Mouse (Mus musculus) liver, embryonic 14.5 days (tissue): ENCODE measurements around the gene Gpr87. TPM values are rescaled to one million over a fixed set of nuclear protein-coding genes. Genes with fewer than 3 reads are reported as not detected.

ENCODE experiments used
- ATAC-seq: fragments of 200-750 bp; cut with Nextera tagmentation; 2 replicates; pipeline ENCODE4 v1.8.0; 2017; ENCODE audit warnings: moderate number of reproducible peaks, mild to moderate bottlenecking, moderate library complexity; ENCODE audit not compliant: insufficient read depth
- DNase-seq, 3 experiments: peaks; one replicate each; pipeline ENCODE4 v3.0.0-alpha.2; 2012 to 2013; ENCODE audit warnings: low read depth in 3 of 3, low spot score in 3 of 3
- H3K27ac ChIP-seq: fragments of 300-500 bp; sonication (generic); 2 replicates; pipeline ENCODE4 v1.5.1; 2014; ENCODE audit warnings: moderate library complexity, mild to moderate bottlenecking, control low read depth, inconsistent platforms
- H3K27me3 ChIP-seq: fragments of 300-500 bp; sonication (generic); 2 replicates; pipeline ENCODE4 v1.6.1; 2014; ENCODE audit warnings: mild to moderate bottlenecking, low read length, moderate library complexity; ENCODE audit not compliant: control insufficient read depth, insufficient read depth
- H3K36me3 ChIP-seq: fragments of 300-500 bp; sonication (generic); replicated peaks from 2 replicates; pipeline ENCODE4 v1.6.1; 2014; ENCODE audit warnings: low read depth; ENCODE audit not compliant: control insufficient read depth, insufficient read depth
- H3K4me1 ChIP-seq, 2 experiments: fragments of 200-500 bp in 1 of 2; fragments of 300-500 bp in 1 of 2; sonication (generic) in 1 of 2; replicated peaks; 2 replicates each; pipeline ENCODE4 v1.6.1; 2012 to 2014; ENCODE audit warnings: antibody characterized with exemption in 1 of 2, inconsistent platforms in 1 of 2, low read length in 1 of 2; ENCODE audit not compliant: control insufficient read depth in 2 of 2, insufficient read depth in 2 of 2
- H3K4me2 ChIP-seq: fragments of 300-500 bp; sonication (generic); 2 replicates; pipeline ENCODE4 v1.6.1; 2014; ENCODE audit warnings: low read depth, mild to moderate bottlenecking, control low read depth, moderate library complexity
- H3K4me3 ChIP-seq, 2 experiments: fragments of 200-500 bp in 1 of 2; fragments of 300-500 bp in 1 of 2; sonication (generic) in 1 of 2; 2 replicates each; pipeline ENCODE4 v1.5.1; 2012 to 2014; ENCODE audit warnings: low read depth in 2 of 2, low read length in 2 of 2, mild to moderate bottlenecking in 2 of 2, control low read depth in 1 of 2, inconsistent platforms in 1 of 2, moderate library complexity in 1 of 2; ENCODE audit not compliant: insufficient read depth in 1 of 2
- H3K9ac ChIP-seq: fragments of 300-500 bp; sonication (generic); replicated peaks from 2 replicates; pipeline ENCODE4 v1.6.1; 2014; ENCODE audit warnings: mild to moderate bottlenecking, control low read depth, moderate library complexity
- H3K9me3 ChIP-seq: fragments of 300-500 bp; sonication (generic); 2 replicates; pipeline ENCODE4 v1.6.1; 2016; ENCODE audit warnings: low read length, mixed read lengths; ENCODE audit not compliant: control insufficient read depth
- CTCF ChIP-seq: IDR thresholded peaks from 2 replicates; pipeline ENCODE4 v1.5.1; 2016; ENCODE audit warnings: antibody characterized with exemption, low read depth, control low read depth
- EP300 ChIP-seq: IDR thresholded peaks from 2 replicates; pipeline ENCODE4 v1.6.1; 2016; ENCODE audit warnings: antibody characterized with exemption, low read depth
- WGBS: fragments of 180-500 bp; shearing (Covaris S2); extraction: QIAGEN DNeasy Blood & Tissue Kit; methylation state at CpG from one replicate; pipeline ENCODE4 v1.1.7; 2014; ENCODE audit not compliant: insufficient replicate concordance; 5-methylcytosine and 5-hydroxymethylcytosine counted together
- polyA plus RNA-seq, 2 experiments: library from polyadenylated mRNA; depleted of rRNA in 1 of 2; stranded (reverse) in 1 of 2; unstranded in 1 of 2; fragments of >200 nt; fragmentation: Nextera tagmentation in 1 of 2; extraction: Ambion mirVana in 1 of 2; gene quantifications; 2 replicates each; pipeline versions ENCODE4 v1.2.1 to v1.2.3; 2012 to 2014

Gpr87 gene
- polyA plus RNA-seq, 2 experiments, result not detected

DNA sequence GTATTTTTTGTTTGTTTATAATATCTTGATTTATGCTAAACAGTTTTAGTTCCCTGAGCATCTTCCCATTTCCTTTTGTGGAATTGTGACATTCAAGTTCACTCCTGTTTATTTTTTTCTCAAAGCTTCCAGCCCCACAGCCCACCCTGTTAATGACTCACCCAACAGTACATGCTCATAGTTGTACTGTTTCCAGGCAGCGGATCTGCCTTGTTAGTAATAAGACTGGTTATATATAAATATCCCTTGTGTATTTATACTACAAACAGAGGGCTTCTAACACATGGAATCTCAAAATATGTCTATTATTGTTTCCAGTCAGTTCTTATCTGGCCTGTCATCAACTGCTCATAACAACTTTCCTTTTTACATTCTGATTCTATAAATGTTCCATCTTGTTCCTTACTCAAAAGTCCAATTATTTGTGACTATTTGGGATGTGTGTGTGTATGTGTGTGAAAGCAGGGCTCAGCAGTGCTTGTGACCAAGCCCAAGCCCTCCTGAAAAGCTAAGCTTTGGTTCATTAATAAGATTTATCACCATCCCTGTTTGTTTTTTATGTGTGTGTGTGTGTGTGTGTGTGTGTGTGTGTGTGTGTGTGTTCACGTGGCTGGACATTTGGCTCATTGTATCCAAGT, 27.4 kb downstream of the Gpr87 start:
- 60% methylated on average over 2 of the region's 2 CpGs for WGBS
- ATAC-seq, result no peak

DNA sequence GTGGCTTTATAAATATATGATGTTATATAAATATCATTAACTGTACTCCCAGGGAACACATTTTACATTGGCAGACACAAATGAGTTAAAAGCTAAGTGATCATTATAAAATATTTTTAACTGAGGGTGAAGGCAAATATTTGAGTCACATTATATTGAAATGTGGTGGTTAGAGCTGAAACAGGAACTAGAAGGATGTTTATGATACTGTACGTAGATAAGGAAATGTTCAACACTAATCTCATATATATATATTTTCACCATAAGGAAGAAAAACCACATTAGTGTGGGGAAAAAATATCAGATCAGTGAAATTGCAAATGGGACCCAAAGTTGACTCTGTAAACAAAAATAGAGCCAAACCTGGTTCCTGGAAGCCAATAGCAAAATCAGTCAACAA, 34.4 kb downstream of the Gpr87 start:
- no peak overlapping the region for H3K9ac ChIP-seq
- H3K4me1 ChIP-seq, result no peaks in the 10 kb centered on the region
- no peak overlapping the region for H3K4me3 ChIP-seq
- 45% methylated on average over 1 of the region's 1 CpGs for WGBS
- ATAC-seq, result no peak
- no peak overlapping the region for H3K27ac ChIP-seq
- H3K4me2 ChIP-seq, result no peak overlapping the region
- H3K9me3 ChIP-seq, result no peaks in the 10 kb centered on the region
- DNase-seq, result no peak
- no peaks in the 10 kb centered on the region for H3K27me3 ChIP-seq
- no peaks in the 10 kb centered on the region for H3K36me3 ChIP-seq
- TF ChIP-seq CTCF (no peak), EP300 (no peak)

More for the DNA sequence above, 27.4 kb downstream of the Gpr87 start:
- Histone ChIP-seq H3K27me3 (no peaks in the 10 kb centered on the region), H3K9me3 (no peaks in the 10 kb centered on the region), H3K4me3 (no peak overlapping the region), H3K4me1 (peaks cover 0 to 7% of the 10 kb centered on the region in 2 experiments; a peak in 2 of 4 replicates), H3K27ac (no peak overlapping the region), H3K4me2 (no peak overlapping the region), H3K9ac (no peak overlapping the region), H3K36me3 (no peaks in the 10 kb centered on the region)
- TF ChIP-seq CTCF, result no peak
- TF ChIP-seq EP300, result no peak
- no peak for DNase-seq

DNA sequence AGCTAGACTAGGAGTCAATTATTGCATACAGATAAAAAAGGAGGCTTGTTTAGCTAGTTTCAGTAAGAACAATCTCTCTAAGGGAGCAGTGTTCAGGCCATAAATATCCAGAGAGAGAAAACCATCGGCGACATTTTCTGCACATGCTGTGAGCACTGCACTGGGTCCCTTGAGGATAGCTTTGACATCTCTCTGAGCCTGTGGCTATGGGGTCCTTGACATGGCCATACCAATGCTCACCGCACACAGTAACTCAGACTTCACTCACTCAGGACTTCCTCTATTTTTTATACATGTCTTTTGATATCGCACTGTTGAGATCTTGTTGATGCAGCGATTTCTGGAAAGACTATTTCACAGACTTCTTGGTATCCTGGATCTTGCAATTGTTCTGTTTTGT, 37.9 kb downstream of the Gpr87 start:
- no peak overlapping the region for H3K27ac ChIP-seq
- 72% methylated on average over 5 of the region's 5 CpGs for WGBS
- no peaks in the 10 kb centered on the region for H3K9me3 ChIP-seq
- DNase-seq (no peak), ATAC-seq (no peak)
- no peak overlapping the region for H3K9ac ChIP-seq
- no peaks in the 10 kb centered on the region for H3K27me3 ChIP-seq
- peaks cover 0 to 5% of the 10 kb centered on the region in 2 experiments; a peak in 1 of 4 replicates for H3K4me1 ChIP-seq
- no peak overlapping the region for H3K4me3 ChIP-seq
- TF ChIP-seq EP300 (no peak), CTCF (no peak)
- H3K4me2 ChIP-seq, result no peak overlapping the region
- no peaks in the 10 kb centered on the region for H3K36me3 ChIP-seq

DNA sequence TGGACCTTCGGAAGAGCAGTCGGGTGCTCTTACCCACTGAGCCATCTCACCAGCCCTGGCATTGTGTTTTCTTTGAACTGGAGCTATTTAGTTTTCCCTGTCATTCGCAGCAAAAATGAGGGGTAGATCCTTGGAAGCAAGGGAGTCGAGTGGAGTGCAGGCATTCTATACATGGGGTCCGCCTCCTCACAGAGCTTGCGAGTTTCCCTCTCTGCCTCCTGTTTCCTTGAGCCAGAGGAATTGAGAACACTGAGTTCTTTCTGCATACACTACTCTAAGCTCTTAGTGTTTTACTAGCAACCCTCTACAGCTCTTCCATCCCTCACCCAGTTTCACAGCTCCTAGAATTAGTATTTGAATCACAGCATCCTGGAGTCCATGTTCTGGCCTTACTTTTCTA, 39.5 kb downstream of the Gpr87 start:
- Histone ChIP-seq H3K4me2 (no peak overlapping the region), H3K4me3 (no peak overlapping the region), H3K27ac (no peak overlapping the region), H3K4me1 (peaks cover 0 to 5% of the 10 kb centered on the region in 2 experiments; a peak in 1 of 4 replicates), H3K36me3 (no peaks in the 10 kb centered on the region), H3K9me3 (no peaks in the 10 kb centered on the region), H3K27me3 (no peaks in the 10 kb centered on the region), H3K9ac (no peak overlapping the region)
- DNase-seq (no peak), ATAC-seq (no peak)
- no peak for TF ChIP-seq EP300
- no peak for TF ChIP-seq CTCF
- 75% methylated on average over 6 of the region's 6 CpGs for WGBS

DNA sequence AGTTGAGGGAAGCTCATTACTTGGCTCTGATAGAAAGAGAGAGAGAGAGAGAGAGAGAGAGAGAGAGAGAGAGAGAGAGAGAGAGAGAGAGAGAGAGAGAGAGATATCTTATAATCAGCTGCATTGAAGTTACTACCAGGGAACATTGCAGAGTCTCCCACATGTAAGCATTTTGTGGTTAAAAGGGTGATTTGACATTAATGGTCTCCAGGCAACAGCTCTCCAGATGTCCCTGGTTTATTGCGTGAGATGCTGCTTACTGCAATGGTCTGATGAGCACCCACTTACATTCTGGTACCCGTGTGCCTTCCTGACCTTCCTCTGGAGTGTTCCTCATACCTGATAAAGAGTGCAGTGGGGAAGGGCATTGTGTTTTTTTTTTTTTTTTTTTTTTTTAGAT, 40.0 kb downstream of the Gpr87 start:
- ATAC-seq (no peak), DNase-seq (no peak)
- H3K27ac ChIP-seq, result no peak overlapping the region
- no peaks in the 10 kb centered on the region for H3K27me3 ChIP-seq
- no peaks in the 10 kb centered on the region for H3K9me3 ChIP-seq
- no peak overlapping the region for H3K4me2 ChIP-seq
- peaks cover 0 to 5% of the 10 kb centered on the region in 2 experiments; a peak in 1 of 4 replicates for H3K4me1 ChIP-seq
- H3K9ac ChIP-seq, result no peak overlapping the region
- TF ChIP-seq EP300 (no peak), CTCF (no peak)
- H3K36me3 ChIP-seq, result no peaks in the 10 kb centered on the region
- WGBS, result 58% methylated on average over 2 of the region's 2 CpGs
- H3K4me3 ChIP-seq, result no peak overlapping the region
